Mouse (Mus musculus): ENCODE results near the gene Cks2. TPM values are rescaled to one million over a fixed set of nuclear protein-coding genes. Genes with fewer than 3 reads are reported as not detected.
"Not testable (repeated sequence)": the region's sequence is repeated elsewhere in the genome, so short reads cannot be mapped to it uniquely, and the experiment has no call there.

The Cks2 gene
- polyA plus RNA-seq, 1 experiment = 36.5 TPM

GRCm38 (mm10) chr13:51658094-51658493 is 13.1 kb downstream of the Cks2 start:
- H3K4me1 ChIP-seq (ENCODE audit: control insufficient read depth, insufficient read depth, low read length) = peaks cover 24% of the 10 kb centered on the region
- peaks cover 6% of the 10 kb centered on the region for H3K36me3 ChIP-seq (ENCODE audit: control insufficient read depth, insufficient read depth, low read length)
- H3K27ac ChIP-seq (ENCODE audit: insufficient read depth, low read depth, low read length) = no peak overlapping the region
- no peak for DNase-seq
- TF ChIP-seq POLR2A (IDR thresholded peaks at IDR 0.05; ENCODE audit: low read depth, low read length) (no peak), CTCF (conservative IDR thresholded peaks at IDR 0.05; ENCODE audit: insufficient read depth, insufficient read length, low read depth, low read length) (no peak)
- no peak overlapping the region for H3K4me3 ChIP-seq (ENCODE audit: insufficient read depth, low read depth, low read length)
- H3K27me3 ChIP-seq (replicated peaks; ENCODE audit: control insufficient read depth, insufficient read depth, low read length) = no peaks in the 10 kb centered on the region
- 84% methylated on average over 3 of the region's 3 CpGs for WGBS

DNA sequence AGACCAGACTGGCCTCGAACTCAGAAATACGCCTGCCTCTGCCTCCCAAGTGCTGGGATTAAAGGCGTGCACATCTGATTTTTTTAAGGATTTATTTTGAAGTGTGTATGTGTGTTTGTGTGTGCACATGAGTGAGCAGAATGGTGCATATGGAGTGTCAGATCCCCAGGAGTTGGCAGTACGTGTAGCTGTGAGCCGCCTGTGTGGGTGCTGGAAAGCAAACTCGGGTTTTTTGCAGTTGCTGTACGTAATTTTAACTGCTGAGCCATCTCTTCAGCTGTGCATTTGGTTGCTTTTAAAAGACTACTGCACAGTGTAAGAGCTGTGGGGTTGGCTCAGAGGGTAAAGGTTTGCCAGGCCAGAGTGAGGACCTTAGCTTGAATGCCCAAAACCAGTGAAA is 14.5 kb downstream of the Cks2 start:
- H3K36me3 ChIP-seq (ENCODE audit: control insufficient read depth, insufficient read depth, low read length) = peaks cover 8% of the 10 kb centered on the region

DNA sequence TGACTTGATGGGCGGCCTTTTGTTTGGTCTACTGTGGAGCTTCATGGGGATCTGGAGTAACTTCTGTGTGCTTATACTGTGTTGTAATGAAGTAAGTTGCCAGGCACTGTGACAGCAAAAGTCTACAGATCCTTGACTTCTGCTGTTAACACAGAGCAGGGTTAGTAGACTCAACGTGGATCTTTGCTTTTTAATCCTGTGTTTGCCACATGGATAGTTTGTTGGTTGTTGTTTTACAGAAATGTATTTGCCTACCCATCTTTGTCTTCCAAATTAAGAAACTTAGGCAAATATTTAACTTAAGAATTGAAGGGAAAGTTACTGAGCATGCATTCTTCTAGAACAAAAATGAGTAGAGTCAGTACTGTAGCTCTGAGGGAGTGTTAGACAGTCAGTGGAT is 18.5 kb downstream of the Cks2 start:
- 63% methylated on average over 2 of the region's 2 CpGs for WGBS
- Histone ChIP-seq H3K4me3 (ENCODE audit: insufficient read depth, low read depth, low read length) (no peak overlapping the region), H3K4me1 (ENCODE audit: control insufficient read depth, insufficient read depth, low read length) (peaks cover 13% of the 10 kb centered on the region; the same call in 1 of the 2 replicates), H3K27me3 (replicated peaks; ENCODE audit: control insufficient read depth, insufficient read depth, low read length) (no peaks in the 10 kb centered on the region), H3K36me3 (ENCODE audit: control insufficient read depth, insufficient read depth, low read length) (peaks cover 12% of the 10 kb centered on the region), H3K27ac (ENCODE audit: insufficient read depth, low read depth, low read length) (peak overlapping the region; percentile 87)
- peak; percentile 84 for DNase-seq
- TF ChIP-seq POLR2A (IDR thresholded peaks at IDR 0.05; ENCODE audit: low read depth, low read length) (no peak), CTCF (conservative IDR thresholded peaks at IDR 0.05; ENCODE audit: insufficient read depth, insufficient read length, low read depth, low read length) (no peak)

More for the DNA sequence above, 14.5 kb downstream of the Cks2 start:
- WGBS = 94% methylated on average over 7 of the region's 7 CpGs
- Histone ChIP-seq H3K27ac (ENCODE audit: insufficient read depth, low read depth, low read length) (no peak overlapping the region), H3K4me1 (ENCODE audit: control insufficient read depth, insufficient read depth, low read length) (peaks cover 26% of the 10 kb centered on the region), H3K4me3 (ENCODE audit: insufficient read depth, low read depth, low read length) (no peak overlapping the region), H3K27me3 (replicated peaks; ENCODE audit: control insufficient read depth, insufficient read depth, low read length) (no peaks in the 10 kb centered on the region)
- no peak for TF ChIP-seq POLR2A (IDR thresholded peaks at IDR 0.05; ENCODE audit: low read depth, low read length)
- no peak for TF ChIP-seq CTCF (conservative IDR thresholded peaks at IDR 0.05; ENCODE audit: insufficient read depth, insufficient read length, low read depth, low read length)
- no peak for DNase-seq

GRCm38 (mm10) chr13:51668195-51668594 is 23.2 kb downstream of the Cks2 start:
- not testable (repeated sequence) for H3K4me1 ChIP-seq (ENCODE audit: control insufficient read depth, insufficient read depth, low read length); H3K27me3 ChIP-seq (replicated peaks; ENCODE audit: control insufficient read depth, insufficient read depth, low read length); H3K4me3 ChIP-seq (ENCODE audit: insufficient read depth, low read depth, low read length); H3K36me3 ChIP-seq (ENCODE audit: control insufficient read depth, insufficient read depth, low read length)
- peak; percentile 62 for DNase-seq
- peak overlapping the region; percentile 8; the same call in 1 of the 2 replicates for H3K27ac ChIP-seq (ENCODE audit: insufficient read depth, low read depth, low read length)
- WGBS = 59% methylated on average over 12 of the region's 12 CpGs

DNA sequence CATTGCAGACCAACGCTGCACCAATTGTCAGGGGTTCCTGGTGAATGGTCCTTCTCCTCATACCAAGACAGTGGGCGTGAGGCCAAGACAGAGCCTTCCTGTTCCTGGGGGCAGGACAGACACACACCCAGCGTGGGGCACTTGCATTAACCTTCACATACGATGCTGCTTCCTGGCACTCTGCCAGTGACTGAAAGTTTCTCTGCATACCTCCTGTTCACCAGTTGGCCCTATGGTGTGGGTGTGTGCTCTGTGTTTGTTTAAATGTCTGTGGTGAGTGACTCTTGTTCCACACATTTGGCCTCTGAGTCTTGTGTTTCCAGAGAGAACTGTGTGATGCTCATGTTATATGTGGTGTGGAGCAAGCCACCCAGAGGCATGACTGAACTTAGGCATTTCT is 31.6 kb downstream of the Cks2 start:
- WGBS = 57% methylated on average over 4 of the region's 4 CpGs
- H3K4me1 ChIP-seq (ENCODE audit: control insufficient read depth, insufficient read depth, low read length) = no peaks in the 10 kb centered on the region
- H3K36me3 ChIP-seq (ENCODE audit: control insufficient read depth, insufficient read depth, low read length) = peaks cover 14% of the 10 kb centered on the region; the same call in 1 of the 2 replicates
- no peaks in the 10 kb centered on the region for H3K27me3 ChIP-seq (replicated peaks; ENCODE audit: control insufficient read depth, insufficient read depth, low read length)
- no peak overlapping the region for H3K27ac ChIP-seq (ENCODE audit: insufficient read depth, low read depth, low read length)
- no peak for DNase-seq
- no peak for TF ChIP-seq CTCF (conservative IDR thresholded peaks at IDR 0.05; ENCODE audit: insufficient read depth, insufficient read length, low read depth, low read length)
- no peak overlapping the region for H3K4me3 ChIP-seq (ENCODE audit: insufficient read depth, low read depth, low read length)

- WGBS = 94% methylated on average over 12 of the region's 12 CpGs
- no peak overlapping the region for H3K27ac ChIP-seq (ENCODE audit: insufficient read depth, low read depth, low read length)
- H3K27me3 ChIP-seq (replicated peaks; ENCODE audit: control insufficient read depth, insufficient read depth, low read length) = no peaks in the 10 kb centered on the region
- TF ChIP-seq POLR2A (IDR thresholded peaks at IDR 0.05; ENCODE audit: low read depth, low read length) (no peak), CTCF (conservative IDR thresholded peaks at IDR 0.05; ENCODE audit: insufficient read depth, insufficient read length, low read depth, low read length) (no peak)
- no peak for DNase-seq
- peaks cover 14% of the 10 kb centered on the region; the same call in 1 of the 2 replicates for H3K36me3 ChIP-seq (ENCODE audit: control insufficient read depth, insufficient read depth, low read length)
- no peaks in the 10 kb centered on the region for H3K4me1 ChIP-seq (ENCODE audit: control insufficient read depth, insufficient read depth, low read length)
- no peak overlapping the region for H3K4me3 ChIP-seq (ENCODE audit: insufficient read depth, low read depth, low read length)
Measured at GRCm38 (mm10) chr13:51677041-51677440, 32.0 kb downstream of the Cks2 start.

DNA sequence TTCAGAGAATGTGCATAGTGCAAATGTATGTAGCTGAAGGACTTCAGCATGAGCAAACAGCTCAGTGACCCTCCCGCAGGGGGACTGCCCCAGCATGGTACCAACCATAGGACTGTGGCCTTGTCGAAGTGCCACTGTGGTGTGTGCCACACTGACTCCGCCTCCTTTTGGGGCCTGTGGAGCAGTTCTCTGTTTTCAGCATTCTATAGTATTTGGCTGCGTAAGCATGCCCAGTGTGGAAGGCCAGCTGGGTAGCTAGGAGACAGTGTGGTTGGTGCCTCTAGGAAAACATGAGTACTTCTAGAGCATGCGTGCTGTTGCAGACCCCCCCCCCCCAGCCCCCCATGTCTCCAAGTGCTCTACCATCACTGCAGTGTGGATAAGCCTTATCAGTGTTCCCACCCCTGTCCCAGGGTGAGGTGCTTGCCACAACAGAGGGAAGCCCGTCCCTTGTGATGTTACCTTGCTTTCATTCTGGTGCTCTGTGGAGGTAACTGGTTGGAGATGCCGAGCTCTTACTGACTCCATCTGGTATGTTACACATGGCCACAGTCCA is 32.7 kb downstream of the Cks2 start:
- Histone ChIP-seq H3K27ac (ENCODE audit: insufficient read depth, low read depth, low read length) (no peak overlapping the region), H3K4me3 (ENCODE audit: insufficient read depth, low read depth, low read length) (no peak overlapping the region), H3K27me3 (replicated peaks; ENCODE audit: control insufficient read depth, insufficient read depth, low read length) (no peaks in the 10 kb centered on the region), H3K36me3 (ENCODE audit: control insufficient read depth, insufficient read depth, low read length) (peaks cover 14% of the 10 kb centered on the region; the same call in 1 of the 2 replicates), H3K4me1 (ENCODE audit: control insufficient read depth, insufficient read depth, low read length) (no peaks in the 10 kb centered on the region)
- no peak for DNase-seq
- TF ChIP-seq POLR2A (IDR thresholded peaks at IDR 0.05; ENCODE audit: low read depth, low read length) (no peak), CTCF (conservative IDR thresholded peaks at IDR 0.05; ENCODE audit: insufficient read depth, insufficient read length, low read depth, low read length) (no peak)
- 91% methylated on average over 7 of the region's 7 CpGs for WGBS

Measured in kidney, adult 2 months (tissue).